In genomic region chr14:106193583-106193982, GRCm38 (mm10) we compare ENCODE assay signal across 14 mouse cellular contexts.
"Had no signal": no experiment of that assay in that cellular context is flagged by ENCODE, and none has a peak within 500 bp of the region (broad histone marks: within the 10 kb centered on the region; RNA-seq: fewer than 3 reads in every experiment).

No protein-coding gene starts in this region.

- H3K36me3 ChIP-seq: kidney, embryonic 15.5 days; limb, embryonic 10.5 days; liver, embryonic 13.5 days; midbrain, embryonic 15.5 days; neural tube, embryonic 12.5 days had no signal

- H3K9me3 ChIP-seq: kidney, embryonic 15.5 days; limb, embryonic 10.5 days; liver, embryonic 13.5 days; midbrain, embryonic 15.5 days; neural tube, embryonic 12.5 days had no signal

- H3K27ac ChIP-seq: kidney, embryonic 15.5 days; left cerebral cortex, adult 2 months; limb, embryonic 10.5 days; liver, embryonic 13.5 days; midbrain, embryonic 15.5 days; neural tube, embryonic 12.5 days had no signal

- H3K4me1 ChIP-seq: kidney, embryonic 15.5 days; liver, embryonic 13.5 days; midbrain, embryonic 15.5 days; neural tube, embryonic 12.5 days had no signal

- H3K4me3 ChIP-seq: kidney, embryonic 15.5 days; left cerebral cortex, adult 2 months; limb, embryonic 10.5 days; liver, embryonic 13.5 days; midbrain, embryonic 15.5 days; neural tube, embryonic 12.5 days had no signal

- H3K9ac ChIP-seq: kidney, embryonic 15.5 days; liver, embryonic 13.5 days; liver, postnatal 0 days; midbrain, embryonic 15.5 days; neural tube, embryonic 12.5 days had no signal

- H3K27me3 ChIP-seq: kidney, embryonic 15.5 days; liver, embryonic 13.5 days; midbrain, embryonic 15.5 days; neural tube, embryonic 12.5 days had no signal

- ATAC-seq: intestine, embryonic 16.5 days; liver, postnatal 0 days; midbrain, embryonic 15.5 days had no signal

- DNase-seq: kidney, adult 2 months; kidney, postnatal 14 days; liver, embryonic 13.5 days; liver, postnatal 0 days; lung, postnatal 14 days; thymus, adult 2 months; thymus, postnatal 36 days had no signal

- H3K4me2 ChIP-seq: kidney, embryonic 15.5 days; liver, embryonic 13.5 days; midbrain, embryonic 11.5 days; midbrain, embryonic 15.5 days; neural tube, embryonic 12.5 days had no signal
